Mouse (Mus musculus) megakaryocyte, adult 5-6 weeks (primary cell): ENCODE measurements around the gene Itprip. TPM values are rescaled to one million over a fixed set of nuclear protein-coding genes. Genes with fewer than 3 reads are reported as not detected.

ENCODE experiments used
- ATAC-seq: 2 replicates; pipeline ENCODE4 v1.8.0; 2016; ENCODE audit warnings: mild to moderate bottlenecking, inconsistent platforms; ENCODE audit not compliant: poor library complexity, severe bottlenecking
- total RNA-seq, 2 experiments: library from RNA; stranded (forward) in 1 of 2; stranded (reverse) in 1 of 2; fragments of 153-499, 151-499 nt in 1 of 2; fragments of 221-1000, 200-1000 nt in 1 of 2; gene quantifications; 2 replicates each; pipeline versions ENCODE4 v1.2.3 to v1.2.4; 2015 to 2017

Gene Itprip
- total RNA-seq, 2 experiments from 2014 or later: 14.8 to 28.4 TPM

DNA sequence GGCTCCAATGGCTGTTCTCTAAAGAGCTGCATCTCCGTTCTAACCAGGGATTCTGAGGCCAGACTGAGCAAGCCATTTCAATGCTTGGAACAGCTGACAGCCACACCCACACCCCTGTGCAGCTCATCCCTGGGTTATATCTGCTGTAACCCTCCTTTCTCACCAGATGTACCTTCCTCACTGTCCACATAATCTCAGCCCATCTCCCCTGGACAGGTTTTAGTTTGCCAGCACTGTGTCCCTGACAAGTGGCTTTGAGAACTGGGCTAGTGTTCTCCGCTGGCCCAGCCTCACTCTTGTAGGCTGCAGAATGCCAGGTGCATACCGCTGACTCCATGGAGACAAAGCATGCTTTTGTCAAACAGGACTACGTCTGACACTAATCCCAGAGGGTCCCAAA lies 1.7 kb downstream of the Itprip start:
- ATAC-seq: no peak

DNA sequence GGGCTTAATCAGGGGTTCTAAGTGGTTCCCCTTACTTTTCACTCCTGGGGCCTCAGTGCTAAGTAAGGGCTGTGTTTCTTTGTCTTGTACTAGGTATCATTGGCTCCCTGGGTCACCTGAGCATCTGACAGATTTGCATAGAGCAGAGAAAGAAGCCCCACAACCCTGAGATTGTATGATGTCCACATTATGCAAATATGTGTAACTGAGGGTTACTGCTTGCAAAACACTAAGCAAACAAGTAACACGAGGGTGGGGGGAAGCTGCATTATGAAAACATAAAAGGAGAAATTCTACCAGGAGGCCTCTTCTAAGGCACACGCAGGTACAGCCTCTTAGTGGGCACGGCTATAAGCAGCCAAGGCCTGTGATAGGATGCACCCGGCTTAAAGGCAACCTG lies 3.8 kb downstream of the Itprip start:
- peak; percentile 41 for ATAC-seq

DNA sequence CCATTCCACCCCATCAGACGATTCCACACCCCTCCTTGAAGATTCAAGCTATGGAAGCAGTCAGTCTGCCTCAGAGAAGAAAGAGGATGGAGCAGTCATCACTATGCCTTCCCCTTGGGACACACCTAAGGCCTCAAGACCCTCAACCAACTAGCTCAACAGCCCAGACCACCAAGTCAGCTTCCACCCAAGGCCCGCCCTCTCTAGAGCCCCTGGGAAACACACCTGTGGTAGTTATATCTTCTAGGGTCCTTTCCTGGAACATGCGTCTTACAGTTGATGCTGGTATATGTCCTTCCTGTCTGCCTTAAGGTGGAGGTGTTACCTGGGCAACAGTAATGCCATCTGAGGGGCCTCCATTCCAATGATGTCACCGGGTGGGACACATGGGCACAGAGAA lies 4.9 kb downstream of the Itprip start:
- no peak for ATAC-seq

DNA sequence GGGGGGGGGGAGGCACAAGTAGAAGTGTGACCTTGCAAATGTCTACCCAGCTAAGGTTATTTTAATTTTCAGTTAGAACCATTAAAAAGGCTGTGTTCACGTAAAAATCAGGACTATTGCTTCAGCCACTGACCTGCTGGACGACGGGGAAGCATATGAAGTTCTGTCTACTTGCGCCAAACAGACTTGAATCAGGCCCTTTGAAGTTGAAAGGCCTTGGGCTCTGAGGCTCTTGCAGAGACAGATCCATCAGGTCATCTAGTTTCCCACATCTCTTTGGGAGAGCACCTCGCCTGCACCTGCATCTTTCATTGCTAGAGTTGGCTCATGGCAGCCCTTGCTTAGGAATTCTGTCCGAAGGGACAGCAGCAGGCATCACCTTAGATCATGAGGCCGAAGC lies 5.8 kb downstream of the Itprip start:
- ATAC-seq: no peak

DNA sequence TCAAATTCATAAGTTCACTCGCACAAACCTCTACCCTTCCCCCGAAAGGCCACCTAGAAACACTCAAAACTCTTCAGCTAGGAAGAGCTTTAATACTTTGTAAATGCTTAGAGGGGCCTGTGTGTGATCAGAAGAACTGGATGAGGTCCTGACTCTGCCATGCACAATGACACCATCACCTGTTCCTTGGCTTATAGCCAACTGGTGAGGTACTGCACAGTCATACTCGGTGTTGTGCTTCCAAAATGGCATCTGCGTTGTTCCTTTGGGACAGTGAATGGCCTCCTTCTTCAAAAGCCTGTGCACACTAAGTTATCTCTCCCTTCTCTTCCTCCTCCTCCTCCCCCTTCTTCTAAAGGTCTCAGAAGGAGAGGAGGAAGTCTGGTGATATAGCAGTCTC lies 8.3 kb downstream of the Itprip start:
- no peak for ATAC-seq

DNA sequence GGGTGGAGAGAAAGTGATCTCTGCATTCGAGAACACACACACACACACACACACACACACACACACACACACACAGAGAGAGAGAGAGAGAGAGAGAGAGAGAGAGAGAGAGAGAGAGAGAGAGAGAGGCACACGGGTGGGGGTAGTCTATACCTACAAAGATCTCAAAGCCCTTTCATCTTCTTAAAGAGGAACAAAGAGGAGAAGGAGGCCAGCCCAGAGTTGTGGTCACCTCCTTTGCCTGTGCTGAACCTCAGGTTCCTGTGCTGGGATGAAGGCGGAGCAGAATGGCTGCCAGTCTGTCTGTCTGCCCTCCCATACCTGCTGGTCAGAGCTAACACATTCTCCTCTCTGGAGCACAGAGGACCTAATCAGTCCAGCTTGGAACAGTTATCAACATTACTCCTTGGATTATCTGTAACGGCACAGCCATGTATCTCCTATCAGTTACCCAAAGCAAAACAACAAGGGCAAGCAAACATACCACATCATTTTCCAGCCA lies 8.9 kb downstream of the Itprip start:
- peak; percentile 63 for ATAC-seq

GRCm38 (mm10) chr19:47909387-47910116 lies 9.5 kb downstream of the Itprip start:
- 0 out of 2 replicates have a peak, but pooled peaks have one; percentile 6 for ATAC-seq

GRCm38 (mm10) chr19:47908961-47909371 lies 10.1 kb downstream of the Itprip start:
- no peak for ATAC-seq

- no peak for ATAC-seq
These were observed 11.5 kb downstream of the Itprip start for GRCm38 (mm10) chr19:47907596-47907995.

DNA sequence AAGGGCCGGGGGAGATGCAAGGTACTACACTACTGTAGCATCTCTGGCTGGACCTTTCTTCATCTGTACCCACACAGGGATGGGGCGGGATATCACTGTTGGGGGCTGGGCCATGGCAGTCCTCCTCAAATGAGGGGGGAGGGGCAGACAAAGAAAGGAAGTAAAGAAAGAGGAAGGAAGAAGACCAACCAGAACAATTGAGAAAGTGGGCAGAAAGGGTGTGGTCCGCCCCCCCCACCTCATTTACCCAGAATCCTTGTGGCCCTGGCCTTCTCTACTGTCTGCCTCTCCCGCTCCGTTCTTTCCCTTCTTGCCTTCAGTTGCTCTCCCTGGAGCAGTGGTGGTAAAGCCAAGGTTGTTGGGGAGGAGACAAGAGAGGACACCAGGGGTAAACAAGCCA lies 13.5 kb downstream of the Itprip start:
- peak; percentile 78 for ATAC-seq

DNA sequence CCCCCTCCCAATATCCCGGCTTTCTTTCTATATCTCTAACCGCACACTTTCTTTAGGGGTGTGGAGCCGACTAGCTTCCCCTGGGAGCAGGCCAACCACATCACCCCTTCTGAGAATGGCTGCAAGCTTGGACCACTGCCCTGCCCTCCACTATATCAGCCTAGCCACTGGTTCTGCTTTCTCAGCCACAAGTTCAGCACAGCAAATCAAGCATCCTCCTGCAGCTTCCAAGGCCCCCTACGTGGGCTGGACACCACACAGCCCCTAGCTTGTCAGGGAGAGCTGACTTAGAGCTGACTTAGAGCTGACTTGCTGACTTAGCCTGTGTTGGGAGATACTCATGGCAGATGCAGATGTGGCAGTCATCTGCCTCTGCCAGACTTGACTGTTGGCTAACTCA lies 14.0 kb downstream of the Itprip start:
- peak; percentile 57 for ATAC-seq

- no peak for ATAC-seq
These were observed 15.4 kb downstream of the Itprip start for GRCm38 (mm10) chr19:47903679-47904078.

GRCm38 (mm10) chr19:47902316-47903201 lies 16.5 kb downstream of the Itprip start:
- no peak for ATAC-seq

GRCm38 (mm10) chr19:47900558-47900957 lies 18.5 kb downstream of the Itprip start:
- no peak for ATAC-seq

GRCm38 (mm10) chr19:47900012-47900411 lies 19.1 kb downstream of the Itprip start:
- no peak for ATAC-seq

- peak; percentile 75 for ATAC-seq
These were observed 20.5 kb downstream of the Itprip start for GRCm38 (mm10) chr19:47898472-47899079.

- ATAC-seq: no peak
These were observed 26.0 kb downstream of the Itprip start for GRCm38 (mm10) chr19:47893092-47893491.

GRCm38 (mm10) chr19:47891562-47892312 lies 27.4 kb downstream of the Itprip start:
- no peak for ATAC-seq

DNA sequence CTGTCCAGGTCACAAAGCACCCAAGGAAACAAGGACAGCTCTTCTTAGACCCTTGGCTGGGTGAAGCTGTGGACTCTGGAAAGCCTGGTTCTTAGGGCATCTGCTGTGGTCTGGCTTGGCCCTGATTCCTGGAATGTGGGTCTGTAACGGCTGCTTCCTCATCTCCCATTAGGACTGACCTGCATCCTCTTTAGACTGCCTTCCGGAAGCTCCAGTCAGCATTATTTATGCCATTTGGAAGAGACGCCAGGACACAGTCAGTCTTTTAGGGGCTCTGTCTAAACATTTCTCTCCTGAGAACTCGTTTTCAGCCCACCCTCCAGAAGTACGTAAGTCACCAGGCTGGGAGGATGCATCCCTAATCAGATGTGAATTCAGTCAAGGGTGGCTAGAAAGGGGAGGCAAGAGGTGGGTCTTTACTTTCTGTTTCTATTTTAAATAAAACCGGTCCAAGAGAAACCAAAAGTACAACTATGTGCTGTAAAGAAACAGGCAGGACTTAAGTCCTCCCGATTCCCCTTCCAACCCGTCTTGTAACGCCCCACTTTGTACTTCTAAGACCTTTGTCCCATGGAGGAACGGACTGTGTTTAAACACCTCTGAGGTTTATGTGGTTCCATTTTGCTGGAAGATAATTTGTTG lies 28.5 kb downstream of the Itprip start:
- ATAC-seq: peak; percentile 22; the same call in 1 of the 2 replicates

DNA sequence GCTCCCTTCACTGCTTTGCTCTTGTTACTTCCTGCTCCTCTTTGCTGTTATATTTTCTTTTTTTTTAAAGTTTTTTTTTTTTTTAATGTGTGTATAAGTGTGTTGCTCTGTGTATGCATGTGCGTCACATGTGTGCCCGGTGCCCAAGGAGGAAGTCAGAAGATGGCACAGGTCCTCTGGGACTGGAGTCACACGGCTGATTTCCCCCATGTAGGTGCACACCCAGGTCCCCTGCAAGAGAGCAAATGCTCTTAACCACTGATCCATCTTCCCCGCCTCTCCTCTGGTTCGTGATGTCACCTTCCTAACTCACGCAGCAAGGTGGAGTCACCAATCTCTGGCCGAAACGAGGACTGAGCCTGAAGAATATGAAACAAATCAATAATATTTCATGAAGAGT lies 31.1 kb downstream of the Itprip start:
- ATAC-seq: no peak
